Mouse (Mus musculus): ENCODE measurements around the gene Akt2. TPM values are rescaled to one million over a fixed set of nuclear protein-coding genes. Genes with fewer than 3 reads are reported as not detected.
"Not testable (repeated sequence)": the region's sequence is repeated elsewhere in the genome, so short reads cannot be mapped to it uniquely, and the experiment has no call there.

The Akt2 gene
- polyA plus RNA-seq, 1 experiment from 2014 or later = 101 TPM

DNA sequence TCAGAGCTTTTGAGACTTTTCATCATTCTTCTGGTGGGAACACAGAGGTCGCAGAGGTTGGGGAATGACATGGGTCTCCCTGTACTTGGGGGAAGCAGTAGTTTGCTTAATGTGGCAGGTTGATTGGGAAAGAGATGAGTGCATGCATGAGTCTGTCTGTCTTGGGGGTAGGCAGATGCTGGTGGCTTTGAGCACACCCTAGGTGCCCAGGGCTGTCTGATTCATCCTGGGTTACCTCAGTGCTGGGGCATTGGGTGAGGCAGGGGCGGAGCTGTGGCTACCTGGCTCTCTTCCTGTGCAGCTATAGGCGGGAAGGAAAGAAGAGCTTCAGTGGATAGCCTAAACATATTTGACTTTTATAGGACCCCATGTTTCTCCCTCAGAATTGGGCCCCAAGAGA, 16.8 kb downstream of the Akt2 start:
- peaks cover 37% of the 10 kb centered on the region for H3K4me1 ChIP-seq

DNA sequence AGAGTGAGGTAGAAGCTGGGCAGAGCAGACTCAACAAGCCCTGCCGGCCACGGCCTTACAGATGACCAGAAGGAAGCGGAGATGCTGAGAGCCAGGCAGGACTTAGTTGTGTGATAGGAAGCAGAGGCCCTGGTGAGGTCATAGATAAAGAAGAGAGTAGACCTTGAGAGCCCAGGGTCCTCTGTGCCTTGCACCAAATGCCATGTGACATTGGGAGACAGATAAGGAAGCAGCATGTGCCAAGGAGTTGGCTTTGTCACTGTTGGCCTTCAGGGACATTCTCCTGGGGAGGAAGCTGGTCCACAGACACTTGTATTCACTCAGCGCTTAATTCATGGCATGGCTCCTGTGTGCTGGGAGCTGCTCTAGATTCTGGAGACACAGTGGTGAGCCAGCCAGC, 17.9 kb downstream of the Akt2 start:
- peaks cover 46% of the 10 kb centered on the region for H3K36me3 ChIP-seq (replicated peaks)
- DNase-seq (ENCODE audit: low spot score) = no peak
- no peak overlapping the region for H3K27ac ChIP-seq (replicated peaks)
- no peaks in the 10 kb centered on the region for H3K27me3 ChIP-seq (replicated peaks; ENCODE audit: low read depth, poor library complexity, severe bottlenecking)
- no peak overlapping the region for H3K4me3 ChIP-seq
- 93% methylated on average over 4 of the region's 4 CpGs for WGBS
- H3K4me1 ChIP-seq = peaks cover 37% of the 10 kb centered on the region
- H3K9me3 ChIP-seq = no peaks in the 10 kb centered on the region

More for the DNA sequence above, 16.8 kb downstream of the Akt2 start:
- Histone ChIP-seq H3K36me3 (replicated peaks) (peaks cover 49% of the 10 kb centered on the region), H3K27ac (replicated peaks) (no peak overlapping the region; the same call in 1 of the 2 replicates), H3K4me3 (no peak overlapping the region), H3K9me3 (no peaks in the 10 kb centered on the region), H3K27me3 (replicated peaks; ENCODE audit: low read depth, poor library complexity, severe bottlenecking) (no peaks in the 10 kb centered on the region)
- no peak for DNase-seq (ENCODE audit: low spot score)
- WGBS = 88% methylated on average over 3 of the region's 3 CpGs

DNA sequence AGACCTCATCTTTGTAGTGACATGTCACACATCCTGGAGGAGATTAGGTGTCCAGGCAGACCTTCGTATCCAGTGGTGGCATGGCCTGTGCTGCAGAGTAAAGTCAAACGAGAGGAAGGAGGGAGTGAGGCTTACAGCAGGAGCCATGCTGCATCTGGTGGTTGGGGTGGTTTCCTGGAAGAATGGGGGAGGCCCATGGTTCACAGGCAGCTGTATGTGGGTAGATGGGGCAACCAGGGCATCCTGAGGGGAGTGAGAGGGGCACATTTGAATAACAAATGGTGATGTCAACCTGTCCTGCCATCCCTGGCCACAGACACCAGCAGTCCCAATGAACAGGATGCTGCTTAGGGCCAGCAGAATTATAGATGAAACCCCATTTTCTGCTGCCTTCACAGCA, 18.3 kb downstream of the Akt2 start:
- H3K4me3 ChIP-seq = no peak overlapping the region
- H3K4me1 ChIP-seq = peaks cover 33% of the 10 kb centered on the region
- no peak for DNase-seq (ENCODE audit: low spot score)
- H3K9me3 ChIP-seq = no peaks in the 10 kb centered on the region
- peaks cover 46% of the 10 kb centered on the region for H3K36me3 ChIP-seq (replicated peaks)
- H3K27ac ChIP-seq (replicated peaks) = no peak overlapping the region
- WGBS = 83% methylated on average over 2 of the region's 2 CpGs
- H3K27me3 ChIP-seq (replicated peaks; ENCODE audit: low read depth, poor library complexity, severe bottlenecking) = no peaks in the 10 kb centered on the region

DNA sequence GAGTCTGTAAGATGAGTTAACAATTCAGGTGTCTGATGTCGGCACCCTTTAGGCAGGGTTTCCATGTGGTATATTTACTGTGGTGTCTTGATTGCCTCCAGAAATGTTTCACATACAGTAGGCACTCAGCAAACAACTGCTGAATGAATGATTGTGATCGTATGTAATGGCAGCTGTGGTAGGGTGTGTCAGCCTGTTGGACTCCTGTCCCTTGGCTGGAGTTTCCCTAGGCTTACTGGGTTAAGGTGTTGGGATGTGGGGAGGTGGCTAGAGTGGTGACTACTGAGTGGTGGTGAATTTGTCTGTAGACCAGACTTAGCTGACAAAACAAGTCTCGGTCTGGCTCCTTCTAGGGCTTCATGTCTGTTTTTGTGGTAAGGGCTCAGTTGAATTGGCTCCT, 19.0 kb downstream of the Akt2 start:
- no peaks in the 10 kb centered on the region for H3K27me3 ChIP-seq (replicated peaks; ENCODE audit: low read depth, poor library complexity, severe bottlenecking)
- DNase-seq (ENCODE audit: low spot score) = no peak
- no peaks in the 10 kb centered on the region for H3K9me3 ChIP-seq
- H3K4me3 ChIP-seq = no peak overlapping the region
- peaks cover 46% of the 10 kb centered on the region for H3K36me3 ChIP-seq (replicated peaks)
- 94% methylated on average over 3 of the region's 3 CpGs for WGBS
- H3K27ac ChIP-seq (replicated peaks) = no peak overlapping the region
- peaks cover 29% of the 10 kb centered on the region for H3K4me1 ChIP-seq

DNA sequence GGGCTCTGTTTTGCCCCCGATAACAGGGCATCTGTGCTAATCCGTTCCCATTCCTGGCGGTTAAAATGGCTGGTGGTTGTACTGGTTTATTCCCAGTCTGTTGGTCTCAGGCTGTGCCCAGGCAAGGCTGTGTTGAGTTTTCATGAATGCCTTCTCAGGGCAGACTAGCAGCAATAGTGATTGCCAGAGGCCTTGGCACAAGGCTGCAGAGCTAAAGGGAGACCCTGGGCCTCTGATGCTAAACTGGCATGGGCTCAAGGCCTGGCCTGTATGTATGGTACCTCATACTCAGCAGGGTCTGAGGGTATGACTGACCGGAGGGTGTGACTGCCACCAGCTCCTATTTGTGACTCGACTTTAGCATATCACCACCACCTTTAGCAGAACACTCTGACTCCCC, 19.5 kb downstream of the Akt2 start:
- no peak for DNase-seq (ENCODE audit: low spot score)
- peaks cover 24% of the 10 kb centered on the region for H3K4me1 ChIP-seq
- H3K27ac ChIP-seq (replicated peaks) = no peak overlapping the region
- no peaks in the 10 kb centered on the region for H3K27me3 ChIP-seq (replicated peaks; ENCODE audit: low read depth, poor library complexity, severe bottlenecking)
- peaks cover 47% of the 10 kb centered on the region for H3K36me3 ChIP-seq (replicated peaks)
- H3K9me3 ChIP-seq = no peaks in the 10 kb centered on the region
- no peak overlapping the region for H3K4me3 ChIP-seq
- WGBS = 88% methylated on average over 5 of the region's 5 CpGs

DNA sequence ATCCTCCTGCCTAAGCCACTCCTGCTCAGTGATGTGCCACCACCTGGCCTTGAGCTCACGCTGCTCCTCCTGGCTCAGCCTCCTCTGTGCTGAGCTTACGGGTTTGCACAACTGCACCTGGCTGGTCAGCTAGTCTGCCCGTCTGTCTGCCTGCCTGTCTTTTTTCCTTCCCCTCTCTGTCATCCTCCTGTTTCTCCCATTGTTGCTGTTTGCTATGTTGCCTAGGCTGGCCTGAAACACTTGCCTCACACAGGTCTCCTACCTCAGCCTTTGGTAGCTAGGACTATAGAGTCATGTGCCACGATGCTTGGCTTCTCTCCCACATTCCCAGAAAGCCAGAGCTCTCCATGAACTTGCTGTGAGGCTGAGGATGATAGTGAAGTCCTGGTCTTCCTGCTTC, 21.6 kb downstream of the Akt2 start:
- peaks cover 61% of the 10 kb centered on the region for H3K36me3 ChIP-seq (replicated peaks)
- DNase-seq (ENCODE audit: low spot score) = no peak
- WGBS = 83% methylated on average over 4 of the region's 4 CpGs

DNA sequence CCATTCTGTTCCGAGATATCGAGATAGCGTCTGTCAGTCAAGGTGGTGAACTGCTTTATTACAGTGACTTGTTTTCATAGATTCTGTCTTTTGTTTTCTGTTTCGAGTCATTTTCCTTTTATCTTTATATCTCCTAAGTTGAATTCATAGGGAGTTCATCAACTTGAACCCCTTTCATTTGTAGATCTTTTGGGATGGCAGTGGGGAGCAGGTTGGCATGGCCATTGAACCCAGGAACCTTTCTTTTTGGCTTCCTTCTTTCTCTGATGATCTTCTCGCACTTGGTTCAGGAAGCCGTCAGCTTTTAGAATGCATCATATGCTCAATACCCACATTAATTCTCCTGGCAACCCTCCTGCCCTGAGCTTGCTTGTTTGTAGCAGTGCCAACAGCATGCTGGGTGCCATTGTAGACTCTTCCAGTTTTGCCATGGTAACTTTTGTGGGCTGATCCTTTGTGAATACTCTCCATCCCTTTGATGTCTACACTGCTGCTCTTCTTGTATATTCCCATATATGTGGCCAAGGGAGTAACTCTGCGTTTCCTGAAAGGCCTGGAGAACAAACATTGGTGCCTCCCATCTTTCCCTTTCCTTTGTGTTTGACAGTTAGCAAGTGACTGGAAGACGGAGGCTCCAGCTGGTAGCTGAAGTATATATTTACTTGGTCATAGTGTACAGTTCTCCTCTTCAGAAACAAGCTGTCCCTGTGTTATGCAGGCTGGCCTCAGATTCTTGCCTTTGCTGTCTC, 22.6 kb downstream of the Akt2 start:
- Histone ChIP-seq H3K36me3 (replicated peaks) (peaks cover 63% of the 10 kb centered on the region), H3K4me3 (no peak overlapping the region), H3K27ac (replicated peaks) (no peak overlapping the region), H3K9me3 (no peaks in the 10 kb centered on the region), H3K4me1 (no peaks in the 10 kb centered on the region), H3K27me3 (replicated peaks; ENCODE audit: low read depth, poor library complexity, severe bottlenecking) (no peaks in the 10 kb centered on the region)
- WGBS = 82% methylated on average over 8 of the region's 8 CpGs
- DNase-seq (ENCODE audit: low spot score) = no peak

More for the DNA sequence above, 21.6 kb downstream of the Akt2 start:
- H3K4me3 ChIP-seq = no peak overlapping the region
- peaks cover 4% of the 10 kb centered on the region; the same call in 1 of the 2 replicates for H3K4me1 ChIP-seq
- H3K9me3 ChIP-seq = no peaks in the 10 kb centered on the region
- H3K27ac ChIP-seq (replicated peaks) = no peak overlapping the region
- no peaks in the 10 kb centered on the region for H3K27me3 ChIP-seq (replicated peaks; ENCODE audit: low read depth, poor library complexity, severe bottlenecking)

DNA sequence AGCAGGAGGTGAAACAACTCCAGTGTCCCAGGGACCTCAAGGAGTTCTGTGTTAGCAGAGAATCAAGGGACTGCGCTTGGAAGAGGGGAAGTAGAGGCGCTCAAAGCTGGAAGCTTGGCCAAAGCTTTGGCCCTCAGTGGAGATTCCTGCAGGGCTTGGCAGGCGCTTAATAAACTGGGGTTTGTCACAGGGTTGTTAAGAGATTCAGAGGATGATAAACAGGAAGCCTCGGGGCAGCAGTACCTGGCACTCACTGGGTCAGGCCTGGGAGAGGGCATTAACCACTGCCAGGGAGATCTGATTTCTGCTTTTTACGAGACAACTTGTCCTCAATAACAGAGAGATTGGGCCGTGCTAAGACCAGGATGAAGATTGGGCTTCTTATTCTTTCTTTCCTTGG, 29.7 kb downstream of the Akt2 start:
- Histone ChIP-seq H3K27me3 (replicated peaks; ENCODE audit: low read depth, poor library complexity, severe bottlenecking) (no peaks in the 10 kb centered on the region), H3K4me1 (no peaks in the 10 kb centered on the region), H3K4me3 (no peak overlapping the region), H3K36me3 (replicated peaks) (peaks cover 95% of the 10 kb centered on the region), H3K27ac (replicated peaks) (no peak overlapping the region), H3K9me3 (no peaks in the 10 kb centered on the region)
- DNase-seq (ENCODE audit: low spot score) = no peak
- 86% methylated on average over 6 of the region's 6 CpGs for WGBS

DNA sequence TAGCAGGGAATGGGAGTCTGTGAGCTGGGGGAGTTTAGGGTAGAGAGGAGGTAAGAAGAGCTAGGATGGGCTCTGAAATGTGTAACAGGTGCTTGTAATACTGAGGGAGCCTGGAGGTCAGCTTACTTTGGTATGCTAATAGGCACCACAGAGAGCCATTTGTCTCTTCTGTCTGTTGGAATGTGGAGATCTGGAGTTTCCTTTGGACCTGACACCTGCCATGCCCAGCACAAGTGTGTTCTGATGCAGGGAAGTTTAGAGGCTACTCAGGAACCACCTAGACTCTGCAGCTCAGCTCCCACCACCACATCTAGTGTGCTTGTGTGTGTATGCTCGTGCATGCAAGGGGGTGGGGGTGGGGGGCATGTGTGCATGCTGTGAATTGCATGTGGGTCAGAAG, 30.9 kb downstream of the Akt2 start:
- Histone ChIP-seq H3K4me3 (no peak overlapping the region), H3K9me3 (no peaks in the 10 kb centered on the region), H3K36me3 (replicated peaks) (peaks cover 95% of the 10 kb centered on the region), H3K27ac (replicated peaks) (no peak overlapping the region), H3K27me3 (replicated peaks; ENCODE audit: low read depth, poor library complexity, severe bottlenecking) (no peaks in the 10 kb centered on the region), H3K4me1 (no peaks in the 10 kb centered on the region)
- DNase-seq (ENCODE audit: low spot score) = no peak
- 78% methylated on average over 1 of the region's 1 CpGs for WGBS

DNA sequence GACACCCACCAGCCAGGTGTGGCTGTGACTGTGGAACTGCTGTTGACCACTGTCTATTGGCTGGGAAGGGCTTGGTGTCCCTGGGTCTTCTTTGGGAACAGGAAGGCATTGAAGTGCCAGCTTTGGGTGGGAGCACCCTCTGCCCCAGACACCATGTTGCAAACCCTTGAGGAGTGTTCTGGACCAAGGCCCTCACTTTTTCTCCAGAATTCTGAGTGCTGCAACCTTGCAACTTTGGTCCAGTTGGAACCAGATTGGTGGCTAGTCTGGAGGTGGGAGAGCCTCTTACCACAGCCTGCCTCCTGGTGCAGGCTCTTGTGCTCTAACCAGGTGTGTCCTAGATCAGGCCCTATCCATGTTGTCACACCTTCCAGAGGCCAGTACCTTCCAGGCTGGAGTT, 33.6 kb downstream of the Akt2 start:
- no peaks in the 10 kb centered on the region for H3K27me3 ChIP-seq (replicated peaks; ENCODE audit: low read depth, poor library complexity, severe bottlenecking)
- H3K4me3 ChIP-seq = no peak overlapping the region
- no peak overlapping the region for H3K27ac ChIP-seq (replicated peaks)
- H3K4me1 ChIP-seq = no peaks in the 10 kb centered on the region
- no peak for DNase-seq (ENCODE audit: low spot score)
- H3K9me3 ChIP-seq = no peaks in the 10 kb centered on the region
- peaks cover 95% of the 10 kb centered on the region for H3K36me3 ChIP-seq (replicated peaks)

DNA sequence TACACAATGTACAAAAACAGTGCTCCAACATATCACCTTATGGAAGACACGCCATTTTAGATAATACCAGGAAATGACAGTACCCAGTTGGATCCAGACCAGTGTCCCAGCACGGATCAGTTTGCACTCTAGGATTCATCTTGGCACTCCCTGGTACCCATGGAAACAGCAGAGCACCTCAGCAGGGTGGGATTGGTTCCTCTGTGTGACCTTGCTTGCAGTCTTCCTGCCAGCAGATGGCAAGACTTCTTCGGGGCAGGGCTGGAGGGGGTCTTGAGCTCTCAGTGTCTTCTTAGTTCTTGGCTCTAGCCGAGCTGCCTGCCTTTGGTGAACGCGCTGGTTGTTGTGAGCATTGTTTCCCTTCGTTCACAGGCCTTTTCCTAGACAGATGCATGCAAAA, 36.4 kb downstream of the Akt2 start:
- Histone ChIP-seq H3K4me3 (no peak overlapping the region), H3K27ac (replicated peaks) (no peak overlapping the region), H3K9me3 (no peaks in the 10 kb centered on the region), H3K27me3 (replicated peaks; ENCODE audit: low read depth, poor library complexity, severe bottlenecking) (no peaks in the 10 kb centered on the region), H3K4me1 (no peaks in the 10 kb centered on the region), H3K36me3 (replicated peaks) (peaks cover 91% of the 10 kb centered on the region)
- WGBS = 90% methylated on average over 7 of the region's 7 CpGs
- DNase-seq (ENCODE audit: low spot score) = no peak

DNA sequence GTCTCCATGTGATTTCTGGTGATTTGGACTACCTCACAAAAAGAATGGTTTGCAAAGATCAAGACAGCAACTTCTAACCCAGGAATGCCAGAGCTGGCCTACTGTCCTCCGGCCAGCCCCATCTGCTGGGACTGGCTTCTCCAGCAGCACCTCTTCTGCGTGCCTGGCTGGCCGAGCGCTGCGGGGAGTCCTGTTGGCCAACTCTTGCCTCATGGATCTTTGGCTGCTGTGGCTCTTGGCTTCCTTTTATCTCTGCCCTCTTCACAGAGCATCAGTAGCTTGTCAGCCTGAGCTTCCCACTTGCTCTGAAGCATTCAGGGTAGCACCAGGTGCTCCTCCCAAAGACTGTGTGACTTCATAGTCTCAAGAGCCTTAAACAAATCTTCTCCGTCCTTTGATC, 36.8 kb downstream of the Akt2 start:
- 97% methylated on average over 6 of the region's 6 CpGs for WGBS
- no peak overlapping the region for H3K4me3 ChIP-seq
- H3K9me3 ChIP-seq = no peaks in the 10 kb centered on the region
- H3K27ac ChIP-seq (replicated peaks) = no peak overlapping the region
- peaks cover 91% of the 10 kb centered on the region for H3K36me3 ChIP-seq (replicated peaks)
- H3K27me3 ChIP-seq (replicated peaks; ENCODE audit: low read depth, poor library complexity, severe bottlenecking) = no peaks in the 10 kb centered on the region
- DNase-seq (ENCODE audit: low spot score) = no peak
- H3K4me1 ChIP-seq = no peaks in the 10 kb centered on the region

DNA sequence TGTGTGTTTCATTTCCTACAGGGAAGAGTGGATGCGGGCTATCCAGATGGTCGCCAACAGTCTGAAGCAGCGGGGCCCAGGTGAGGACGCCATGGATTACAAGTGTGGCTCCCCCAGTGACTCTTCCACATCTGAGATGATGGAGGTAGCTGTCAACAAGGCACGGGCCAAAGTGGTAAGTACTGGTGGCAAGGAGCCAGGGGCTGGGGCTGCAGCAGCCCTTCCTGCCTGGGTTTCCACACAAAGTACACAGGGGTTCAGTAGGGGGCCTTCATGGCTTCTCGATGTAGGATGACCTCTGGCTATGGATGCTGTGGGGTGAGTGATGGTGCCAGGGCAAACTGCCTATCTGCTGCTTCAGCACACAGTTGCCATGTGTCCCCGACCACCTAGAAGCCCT, 37.5 kb downstream of the Akt2 start:
- H3K27ac ChIP-seq (replicated peaks); H3K4me3 ChIP-seq; H3K9me3 ChIP-seq; H3K27me3 ChIP-seq (replicated peaks; ENCODE audit: low read depth, poor library complexity, severe bottlenecking); H3K4me1 ChIP-seq; DNase-seq (ENCODE audit: low spot score): not testable (repeated sequence)
- 96% methylated on average over 7 of the region's 7 CpGs for WGBS
- peaks cover 91% of the 10 kb centered on the region for H3K36me3 ChIP-seq (replicated peaks)
